Mouse (Mus musculus): ENCODE results near the gene Dusp28.

DNA sequence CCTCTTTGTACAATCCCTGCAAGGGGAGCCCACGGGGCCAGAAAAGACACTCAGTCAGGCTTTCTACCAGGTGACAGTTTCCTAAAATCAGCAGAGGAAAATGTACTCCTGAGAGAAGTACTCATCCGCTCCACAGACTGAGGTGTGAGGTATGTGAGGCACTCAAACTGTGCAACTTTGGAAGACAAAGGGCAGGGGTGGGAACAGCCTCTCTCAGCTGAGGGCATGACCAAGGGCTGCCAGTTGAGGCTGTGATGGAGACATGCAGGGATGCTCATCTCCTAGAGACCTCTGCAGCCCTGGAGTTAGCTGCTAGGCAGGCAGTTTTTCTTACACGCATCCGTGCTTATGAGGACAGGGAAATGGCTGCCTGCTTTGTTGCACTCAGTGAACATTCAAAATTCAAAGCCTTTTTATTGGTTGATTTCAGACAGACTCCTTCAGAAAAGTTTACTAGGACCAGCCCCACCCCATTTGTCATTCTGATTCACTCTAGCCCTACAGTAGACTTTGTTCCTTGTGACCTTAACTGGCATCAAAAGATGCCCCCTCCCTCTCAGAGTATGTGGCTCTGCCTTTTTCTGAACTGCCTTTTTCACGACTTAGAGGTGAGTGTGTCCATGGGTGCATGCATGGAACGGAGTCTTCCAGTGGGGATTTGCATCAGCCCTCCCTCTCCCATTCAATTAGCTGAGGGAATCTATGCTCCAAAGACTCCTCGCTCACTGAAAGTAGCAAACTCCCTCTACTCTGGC, 17.7 kb upstream of the Dusp28 start:
- TF ChIP-seq POLR2A (IDR thresholded peaks at IDR 0.05; ENCODE audit: insufficient read depth, low read length): no peak
- no peak for TF ChIP-seq CTCF (IDR thresholded peaks at IDR 0.05; ENCODE audit: low read depth, low read length)
